ENCODE assay signal across 15 mouse cellular contexts in the genomic region with DNA sequence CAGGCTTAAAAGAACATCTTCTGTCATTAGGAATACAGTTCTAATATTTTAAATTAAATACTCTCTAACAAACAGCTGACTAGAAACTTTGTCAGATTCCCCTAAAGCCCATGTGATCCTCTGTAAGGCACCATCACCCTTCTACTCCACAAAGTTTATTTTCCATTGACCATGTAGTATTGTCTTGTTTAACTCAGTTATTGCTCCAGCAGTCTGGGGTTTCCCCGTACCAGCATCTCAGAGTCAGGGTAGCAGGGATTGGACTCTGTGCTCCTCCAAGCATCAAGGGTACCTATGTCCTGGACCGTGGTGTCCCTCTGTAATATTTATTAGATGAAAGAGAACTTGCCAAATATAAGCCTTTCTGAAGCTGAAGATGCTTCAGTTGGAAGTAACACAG.
"Had no signal": no experiment of that assay in that cellular context is flagged by ENCODE, and none has a peak within 500 bp of the region (broad histone marks: within the 10 kb centered on the region; RNA-seq: fewer than 3 reads in every experiment).

No protein-coding gene starts in this region.

- DNase-seq: retina, postnatal 1 day; right cerebral cortex, adult 18-20 months; right cerebral cortex, postnatal 14 days; right cerebral cortex, postnatal 25 days; right cerebral cortex, postnatal 4 days; spleen, adult 18-20 months; thymus, adult 18-20 months; thymus, adult 2 months; thymus, postnatal 14 days; thymus, postnatal 25 days; thymus, postnatal 36 days; thymus, postnatal 4 days had no signal

- H3K4me1 ChIP-seq: stomach, embryonic 15.5 days had no signal

- H3K9me3 ChIP-seq: neural tube, embryonic 15.5 days; stomach, embryonic 15.5 days had no signal

- H3K36me3 ChIP-seq: neural tube, embryonic 15.5 days; stomach, embryonic 15.5 days had no signal

- H3K4me3 ChIP-seq: neural tube, embryonic 15.5 days; stomach, embryonic 15.5 days had no signal

- H3K27me3 ChIP-seq: stomach, embryonic 15.5 days had no signal

- H3K27ac ChIP-seq: neural tube, embryonic 15.5 days; stomach, embryonic 15.5 days; stomach, postnatal 0 days had no signal

- H3K4me2 ChIP-seq: neural tube, embryonic 15.5 days; stomach, embryonic 15.5 days had no signal

- H3K9ac ChIP-seq: neural tube, embryonic 15.5 days; stomach, embryonic 15.5 days had no signal
